Mouse (Mus musculus) CH12.LX (cell line): ENCODE measurements around the gene Mtch2. TPM values are rescaled to one million over a fixed set of nuclear protein-coding genes. Genes with fewer than 3 reads are reported as not detected.
"Not testable (repeated sequence)": the region's sequence is repeated elsewhere in the genome, so short reads cannot be mapped to it uniquely, and the experiment has no call there.

ENCODE experiments used
- DNase-seq: peaks from one replicate; pipeline ENCODE4 v3.0.0-alpha.2; 2013; ENCODE audit errors: extremely low read depth
- H3K27ac ChIP-seq: 2 replicates; pipeline ENCODE4 v1.5.1; 2012; ENCODE audit warnings: low read depth, mild to moderate bottlenecking, control low read depth, moderate library complexity; ENCODE audit not compliant: insufficient read depth
- H3K27me3 ChIP-seq: replicated peaks from 2 replicates; pipeline ENCODE3; 2012; ENCODE audit warnings: inconsistent platforms
- H3K36me3 ChIP-seq, 2 experiments: replicated peaks in 1 of 2; 2 replicates each; pipeline versions ENCODE3 to v1.6.1; 2012; ENCODE audit warnings: inconsistent platforms in 1 of 2, low read length in 1 of 2, mild to moderate bottlenecking in 1 of 2, mixed read lengths in 1 of 2, moderate library complexity in 1 of 2; ENCODE audit not compliant: control insufficient read depth in 1 of 2, insufficient read depth in 1 of 2
- H3K4me1 ChIP-seq, 2 experiments: 2 replicates each; pipeline ENCODE4 v1.6.1; 2012; ENCODE audit warnings: inconsistent platforms in 1 of 2, moderate library complexity in 1 of 2; ENCODE audit not compliant: insufficient read depth in 2 of 2, control insufficient read depth in 1 of 2
- H3K4me2 ChIP-seq: 2 replicates; pipeline ENCODE4 v1.6.1; 2012; ENCODE audit warnings: low read depth, mild to moderate bottlenecking, control low read depth; ENCODE audit not compliant: poor library complexity, insufficient read depth, severe bottlenecking
- H3K4me3 ChIP-seq, 3 experiments: fragments of 150-350 bp in 1 of 3; sonication (generic) in 1 of 3; replicated peaks in 1 of 3; 2 replicates each; pipeline versions ENCODE3 to v1.5.1; 2011 to 2012; ENCODE audit warnings: low read depth in 2 of 3, low read length in 2 of 3, mild to moderate bottlenecking in 2 of 3, moderate library complexity in 2 of 3, control low read depth in 1 of 3, improper control_type of control experiment in 1 of 3, inconsistent platforms in 1 of 3, mixed read lengths in 1 of 3; ENCODE audit not compliant: poor library complexity in 1 of 3
- H3K79me2 ChIP-seq: replicated peaks from 2 replicates; pipeline ENCODE4 v1.6.1; 2012; ENCODE audit warnings: mild to moderate bottlenecking, moderate library complexity; ENCODE audit not compliant: control insufficient read depth, poor library complexity, insufficient read depth, severe bottlenecking; ENCODE audit errors: extremely low read depth
- H3K9ac ChIP-seq: 2 replicates; pipeline ENCODE4 v1.6.1; 2012; ENCODE audit warnings: low read depth, mild to moderate bottlenecking, control low read depth, moderate library complexity; ENCODE audit not compliant: insufficient read depth
- H3K9me3 ChIP-seq: replicated peaks from 2 replicates; pipeline ENCODE3; 2012; ENCODE audit warnings: low read length, inconsistent platforms, mixed read lengths
- CHD1 ChIP-seq: IDR thresholded peaks from 2 replicates; pipeline ENCODE4 v1.6.1; 2012; ENCODE audit warnings: low read depth, low read length, improper control_type of control experiment, inconsistent platforms
- CHD2 ChIP-seq: IDR thresholded peaks from 2 replicates; pipeline ENCODE4 v1.6.1; 2011; ENCODE audit warnings: low read length, improper control_type of control experiment
- CTCF ChIP-seq, 2 experiments: IDR thresholded peaks in 1 of 2; conservative IDR thresholded peaks in 1 of 2; 2 replicates each; pipeline ENCODE4 v1.5.1; 2011 to 2012; ENCODE audit warnings: low read depth in 2 of 2, low read length in 2 of 2, improper control_type of control experiment in 1 of 2, inconsistent platforms in 1 of 2, mild to moderate bottlenecking in 1 of 2, moderate library complexity in 1 of 2
- EP300 ChIP-seq: IDR thresholded peaks from 2 replicates; pipeline ENCODE4 v1.6.1; 2011; ENCODE audit warnings: low read length, improper control_type of control experiment
- ETS1 ChIP-seq: conservative IDR thresholded peaks from 2 replicates; pipeline ENCODE4 v1.6.1; 2012; ENCODE audit warnings: low read depth, mild to moderate bottlenecking, inconsistent platforms, low read length, improper control_type of control experiment, moderate library complexity
- HCFC1 ChIP-seq: IDR thresholded peaks from 2 replicates; pipeline ENCODE4 v1.6.1; 2012; ENCODE audit warnings: low read depth, mild to moderate bottlenecking, inconsistent platforms, low read length, improper control_type of control experiment
- JUND ChIP-seq: conservative IDR thresholded peaks from 2 replicates; pipeline ENCODE4 v1.6.1; 2011; ENCODE audit warnings: low read depth, low read length, improper control_type of control experiment
- MAFK ChIP-seq: IDR thresholded peaks from 2 replicates; pipeline ENCODE4 v1.6.1; 2011; ENCODE audit warnings: low read length, improper control_type of control experiment; ENCODE audit not compliant: insufficient replicate concordance
- NELFE ChIP-seq: IDR thresholded peaks from 2 replicates; pipeline ENCODE4 v1.6.1; 2011; ENCODE audit warnings: low read depth, low read length, improper control_type of control experiment
- NRF1 ChIP-seq: IDR thresholded peaks from 2 replicates; pipeline ENCODE4 v1.6.1; 2014; ENCODE audit warnings: low read depth, mild to moderate bottlenecking, inconsistent platforms, low read length, improper control_type of control experiment, moderate library complexity
- PAX5 ChIP-seq: IDR thresholded peaks from 2 replicates; pipeline ENCODE4 v1.6.1; 2012; ENCODE audit warnings: low read length, inconsistent platforms, mixed read lengths
- POLR2A ChIP-seq: IDR thresholded peaks from 2 replicates; pipeline ENCODE4 v1.6.1; 2011; ENCODE audit warnings: low read depth, mild to moderate bottlenecking, improper control_type of control experiment, low read length
- POLR2AphosphoS2 ChIP-seq: IDR thresholded peaks from 2 replicates; pipeline ENCODE4 v1.6.1; 2011; ENCODE audit warnings: low read depth, low read length, improper control_type of control experiment
- RAD21 ChIP-seq: IDR thresholded peaks from 2 replicates; pipeline ENCODE4 v1.6.1; 2011; ENCODE audit warnings: low read depth, mild to moderate bottlenecking, low read length, improper control_type of control experiment, moderate library complexity
- SIN3A ChIP-seq: IDR thresholded peaks from 2 replicates; pipeline ENCODE4 v1.6.1; 2012; ENCODE audit warnings: low read length, improper control_type of control experiment, inconsistent platforms
- TBP ChIP-seq: conservative IDR thresholded peaks from 2 replicates; pipeline ENCODE4 v1.6.1; 2011; ENCODE audit warnings: low read depth, low read length, improper control_type of control experiment
- UBTF ChIP-seq: IDR thresholded peaks from 2 replicates; pipeline ENCODE4 v1.6.1; 2012; ENCODE audit warnings: low read depth, mild to moderate bottlenecking, inconsistent platforms, low read length, improper control_type of control experiment, moderate library complexity
- USF2 ChIP-seq: conservative IDR thresholded peaks from 2 replicates; pipeline ENCODE4 v1.6.1; 2011; ENCODE audit warnings: low read depth, low read length, improper control_type of control experiment
- ZC3H11A ChIP-seq: IDR thresholded peaks from 2 replicates; pipeline ENCODE4 v1.6.1; 2012; ENCODE audit warnings: low read depth, mild to moderate bottlenecking, inconsistent platforms, low read length, improper control_type of control experiment
- ZNF384 ChIP-seq: IDR thresholded peaks from 2 replicates; pipeline ENCODE4 v1.6.1; 2012; ENCODE audit warnings: low read depth, low read length, improper control_type of control experiment, inconsistent platforms
- dilution Hi-C: fragments of 300-500 bp; cut with MboI; formaldehyde crosslinking; loops from 2 replicates; pipeline ENCODE4 v1.14.3; 2020; ENCODE audit warnings: low sequenced_read_pairs; ENCODE audit not compliant: extremely low pct_unique_long_range_greater_than_20kb, extremely low pct_ligation_motif_present
- in situ Hi-C: fragments of 300-500 bp; cut with MboI; formaldehyde crosslinking; loops from 3 replicates; pipeline ENCODE4 v1.14.3; 2019; ENCODE audit warnings: low sequenced_read_pairs, low pct_ligation_motif_present, low pct_unique_long_range_greater_than_20kb, mixed read lengths
- polyA plus RNA-seq: library from polyadenylated mRNA; unstranded; fragments of >175 nt; gene quantifications from 2 replicates; pipeline ENCODE4 v1.2.1, GENCODE M21; 2012; ENCODE audit warnings: low read depth; ENCODE audit not compliant: insufficient read length
- total RNA-seq, 2 experiments: library from RNA; depleted of rRNA; stranded (reverse); fragments of 300-350 nt in 1 of 2; fragments of >200 nt in 1 of 2; gene quantifications; 2 replicates each; pipeline ENCODE4 v1.2.3; 2012 to 2014

Gene Mtch2
- total and polyA plus RNA-seq, 3 experiments, result 70.0 to 162 (median 158) TPM

GRCm38 (mm10) chr2:90823781-90824180 is 23.2 kb upstream of the Mtch2 start:
- no peak overlapping the region for H3K4me3 ChIP-seq
- dilution Hi-C loops, result no loop called here
- H3K36me3 ChIP-seq, result no peaks in the 10 kb centered on the region

GRCm38 (mm10) chr2:90824528-90824927 is 22.4 kb upstream of the Mtch2 start:
- H3K79me2 ChIP-seq, H3K27ac ChIP-seq, H3K27me3 ChIP-seq, H3K4me3 ChIP-seq, DNase-seq, H3K9ac ChIP-seq, H3K4me2 ChIP-seq, dilution Hi-C loops, in situ Hi-C loops, H3K36me3 ChIP-seq: not testable (repeated sequence)
- Histone ChIP-seq H3K9me3 (peaks cover 12% of the 10 kb centered on the region), H3K4me1 (peaks cover 3 to 12% of the 10 kb centered on the region in 2 experiments)

More at GRCm38 (mm10) chr2:90823781-90824180, 23.2 kb upstream of the Mtch2 start:
- Histone ChIP-seq H3K27ac (no peak overlapping the region), H3K9me3 (peaks cover 12% of the 10 kb centered on the region), H3K27me3 (no peaks in the 10 kb centered on the region), H3K79me2 (no peaks in the 10 kb centered on the region), H3K9ac (no peak overlapping the region), H3K4me1 (peaks cover 3 to 12% of the 10 kb centered on the region in 2 experiments), H3K4me2 (no peak overlapping the region)
- DNase-seq, result no peak
- TF ChIP-seq SIN3A (no peak), USF2 (no peak), ETS1 (no peak), POLR2A (no peak)
- in situ Hi-C loops, result no loop called here

- dilution Hi-C loops, result no loop called here
- Histone ChIP-seq H3K79me2 (no peaks in the 10 kb centered on the region), H3K27ac (no peak overlapping the region), H3K4me2 (no peak overlapping the region), H3K4me1 (peaks cover 3 to 12% of the 10 kb centered on the region in 2 experiments), H3K4me3 (no peak overlapping the region), H3K9me3 (peaks cover 6% of the 10 kb centered on the region), H3K36me3 (no peaks in the 10 kb centered on the region), H3K9ac (no peak overlapping the region), H3K27me3 (no peaks in the 10 kb centered on the region)
- no peak for DNase-seq
- TF ChIP-seq MAFK (no peak), CHD2 (no peak), NRF1 (no peak), EP300 (no peak), ZNF384 (no peak), CHD1 (no peak), HCFC1 (no peak), CTCF (conservative IDR thresholded peaks at IDR 0.05 in 1 of 2, IDR thresholded peaks at IDR 0.05 in 1 of 2; ENCODE audit: low read depth in 2 of 2, low read length in 2 of 2) (no peak), RAD21 (no peak), UBTF (no peak), POLR2AphosphoS2 (no peak), ZC3H11A (no peak), USF2 (no peak), PAX5 (no peak), TBP (no peak), NELFE (no peak), JUND (no peak)
- in situ Hi-C loops, result no loop called here
Measured at GRCm38 (mm10) chr2:90825515-90826172, 21.3 kb upstream of the Mtch2 start.
